Mouse (Mus musculus) E14TG2a.4 (cell line): ENCODE data around the gene 4930568D16Rik.

Source experiments
- CTCF ChIP-seq: conservative IDR thresholded peaks from 2 replicates; pipeline ENCODE4 v1.5.1; 2014; ENCODE audit warnings: low read length
- POU5F1 ChIP-seq: IDR thresholded peaks from 2 replicates; pipeline ENCODE4 v1.6.1; 2014; ENCODE audit warnings: low read length, borderline replicate concordance

- TF ChIP-seq CTCF (no peak), POU5F1 (no peak)
Observed at GRCm38 (mm10) chr2:35402391-35402790, 34.9 kb upstream of the 4930568D16Rik start.
